Mouse (Mus musculus) E14TG2a.4 (cell line): ENCODE measurements at regions not wholly inside any gene's neighbourhood (a gene's known extent, or its start where the extent isn't known, plus 50 kb on each side); places are given as distances from the start of the nearest gene placed in this dataset.

ENCODE experiments used
- H3K27me3 ChIP-seq: 2 replicates; pipeline ENCODE4 v1.6.1; 2014; ENCODE audit warnings: low read length, control low read depth; ENCODE audit not compliant: insufficient read depth
- H3K36me3 ChIP-seq: 2 replicates; pipeline ENCODE4 v1.6.1; 2014; ENCODE audit warnings: low read length, control low read depth; ENCODE audit not compliant: insufficient read depth
- H3K4me1 ChIP-seq: replicated peaks from 2 replicates; pipeline ENCODE4 v1.6.1; 2014; ENCODE audit warnings: low read depth, low read length, control low read depth
- H3K4me3 ChIP-seq: replicated peaks from 2 replicates; pipeline ENCODE4 v1.5.1; 2014; ENCODE audit warnings: mild to moderate bottlenecking, low read length
- H3K9me3 ChIP-seq: 2 replicates; pipeline ENCODE4 v1.6.1; 2014; ENCODE audit warnings: low read length, control low read depth
- CTCF ChIP-seq: conservative IDR thresholded peaks from 2 replicates; pipeline ENCODE4 v1.5.1; 2014; ENCODE audit warnings: low read length
- NANOG ChIP-seq: IDR thresholded peaks from 2 replicates; pipeline ENCODE4 v1.6.1; 2014; ENCODE audit warnings: borderline replicate concordance, low read length, mixed read lengths
- POU5F1 ChIP-seq: IDR thresholded peaks from 2 replicates; pipeline ENCODE4 v1.6.1; 2014; ENCODE audit warnings: low read length, borderline replicate concordance

GRCm38 (mm10) chr10:34904692-34905091 is 421.5 kb downstream of the Frk start:
- Histone ChIP-seq H3K9me3 (no peaks in the 10 kb centered on the region), H3K27me3 (no peaks in the 10 kb centered on the region), H3K4me3 (no peak overlapping the region), H3K36me3 (no peaks in the 10 kb centered on the region), H3K4me1 (no peaks in the 10 kb centered on the region)
- TF ChIP-seq NANOG, result no peak
- no peak for TF ChIP-seq CTCF
- TF ChIP-seq POU5F1, result no peak

GRCm38 (mm10) chr10:34912153-34912723 is 429.0 kb downstream of the Frk start:
- H3K36me3 ChIP-seq, result no peaks in the 10 kb centered on the region
- H3K4me3 ChIP-seq, result no peak overlapping the region
- no peak for TF ChIP-seq CTCF
- TF ChIP-seq POU5F1, result no peak
- TF ChIP-seq NANOG, result no peak
- no peaks in the 10 kb centered on the region for H3K4me1 ChIP-seq
- no peaks in the 10 kb centered on the region for H3K9me3 ChIP-seq
- H3K27me3 ChIP-seq, result no peaks in the 10 kb centered on the region
